Mouse (Mus musculus) intestine, embryonic 16.5 days (tissue): ENCODE measurements around the gene Lim2. TPM values are rescaled to one million over a fixed set of nuclear protein-coding genes. Genes with fewer than 3 reads are reported as not detected.

Source experiments
- ATAC-seq: fragments of 200-750 bp; cut with Nextera tagmentation; 2 replicates; pipeline ENCODE4 v1.8.0; 2017; ENCODE audit warnings: moderate TSS enrichment, moderate library complexity
- H3K27ac ChIP-seq: fragments of 300-500 bp; sonication (generic); 2 replicates; pipeline ENCODE4 v1.5.1; 2014; ENCODE audit warnings: mild to moderate bottlenecking, low read length
- H3K27me3 ChIP-seq: fragments of 300-500 bp; sonication (generic); replicated peaks from 2 replicates; pipeline ENCODE4 v1.6.1; 2014; ENCODE audit warnings: low read length, control low read depth, mixed read lengths; ENCODE audit not compliant: control insufficient read depth, insufficient read depth
- H3K36me3 ChIP-seq: fragments of 300-500 bp; sonication (generic); 2 replicates; pipeline ENCODE4 v1.6.1; 2014; ENCODE audit warnings: low read length, control low read depth; ENCODE audit not compliant: control insufficient read depth, insufficient read depth
- H3K4me1 ChIP-seq: fragments of 300-500 bp; sonication (generic); 2 replicates; pipeline ENCODE4 v1.6.1; 2014; ENCODE audit warnings: low read length, control low read depth, mixed read lengths; ENCODE audit not compliant: control insufficient read depth, insufficient read depth
- H3K4me2 ChIP-seq: fragments of 300-500 bp; sonication (generic); 2 replicates; pipeline ENCODE4 v1.6.1; 2014; ENCODE audit warnings: low read depth, low read length, control low read depth
- H3K4me3 ChIP-seq: fragments of 300-500 bp; sonication (generic); 2 replicates; pipeline ENCODE4 v1.5.1; 2014; ENCODE audit warnings: mild to moderate bottlenecking, low read length
- H3K9ac ChIP-seq: fragments of 300-500 bp; sonication (generic); 2 replicates; pipeline ENCODE4 v1.6.1; 2014; ENCODE audit warnings: low read depth, low read length
- H3K9me3 ChIP-seq: fragments of 300-500 bp; sonication (generic); 2 replicates; pipeline ENCODE4 v1.6.1; 2016; ENCODE audit warnings: low read length, control low read depth; ENCODE audit not compliant: control insufficient read depth
- WGBS: fragments of 180-500 bp; shearing (Covaris S2); extraction: QIAGEN DNeasy Blood & Tissue Kit; methylation state at CpG from one replicate; pipeline ENCODE4 v1.1.7; 2014; 5-methylcytosine and 5-hydroxymethylcytosine counted together
- microRNA-seq: library from miRNA; unstranded; fragments of <30 nt; microRNA quantifications from one replicate; pipeline ENCODE4, GENCODE M21; 2016
- polyA plus RNA-seq: library from polyadenylated mRNA; unstranded; fragments of >200 nt; fragmentation: Nextera tagmentation; extraction: Ambion mirVana; gene quantifications from 2 replicates; pipeline ENCODE4 v1.2.1, GENCODE M21; 2015

Gene Lim2
- polyA plus RNA-seq, 1 experiment from 2014 or later: 0.61 TPM

GRCm38 (mm10) chr7:43481191-43481590 is 53.7 kb downstream of the Lim2 start:
- ATAC-seq: no peak
- H3K4me2 ChIP-seq: no peak overlapping the region
- H3K27ac ChIP-seq: no peak overlapping the region
- no peak overlapping the region for H3K9ac ChIP-seq
- H3K4me1 ChIP-seq: no peaks in the 10 kb centered on the region
- 61% methylated on average over 3 of the region's 3 CpGs for WGBS
- no peaks in the 10 kb centered on the region for H3K36me3 ChIP-seq
- no peaks in the 10 kb centered on the region for H3K9me3 ChIP-seq
- H3K27me3 ChIP-seq: peaks cover 22% of the 10 kb centered on the region
- H3K4me3 ChIP-seq: no peak overlapping the region

- Histone ChIP-seq H3K27me3 (peaks cover 13% of the 10 kb centered on the region), H3K27ac (no peak overlapping the region), H3K36me3 (no peaks in the 10 kb centered on the region), H3K4me3 (no peak overlapping the region), H3K9ac (no peak overlapping the region), H3K4me2 (no peak overlapping the region), H3K4me1 (no peaks in the 10 kb centered on the region), H3K9me3 (no peaks in the 10 kb centered on the region)
- ATAC-seq: peak; percentile 36; the same call in 1 of the 2 replicates
- 58% methylated on average over 8 of the region's 8 CpGs for WGBS
Measured at GRCm38 (mm10) chr7:43482090-43482716, 54.7 kb downstream of the Lim2 start.

GRCm38 (mm10) chr7:43483236-43483635 is 55.8 kb downstream of the Lim2 start:
- H3K9ac ChIP-seq: no peak overlapping the region
- no peak overlapping the region for H3K4me3 ChIP-seq
- no peaks in the 10 kb centered on the region for H3K36me3 ChIP-seq
- H3K4me1 ChIP-seq: no peaks in the 10 kb centered on the region
- ATAC-seq: no peak
- no peaks in the 10 kb centered on the region for H3K9me3 ChIP-seq
- no peak overlapping the region for H3K27ac ChIP-seq
- 5% methylated on average over 10 of the region's 10 CpGs for WGBS
- H3K27me3 ChIP-seq: 0 out of 2 replicates have a peak, but pooled peaks cover 3% of the 10 kb centered on the region
- no peak overlapping the region for H3K4me2 ChIP-seq

Small RNA genes within 50 kb of the gene (microRNA-seq; reads per million reads assigned to microRNA genes)
- gene Mir7051: 0.91 reads per million

Other genes starting within 250 kb of the Lim2 start
- 8.2 and 8.7 TPM in 2 replicates for gene Zfp715, start 114.4 kb upstream of the Lim2 start, polyA plus RNA-seq
- gene Siglecf, start 76.3 kb upstream of the Lim2 start, polyA plus RNA-seq: 0.46 and 0.54 TPM in 2 replicates
- 0.27 and 0.39 TPM in 2 replicates for gene Siglecg, start 19.5 kb upstream of the Lim2 start, polyA plus RNA-seq
- 4.1 and 4.3 TPM in 2 replicates for gene Nkg7, start 9.4 kb downstream of the Lim2 start, polyA plus RNA-seq
- not detected in 2 replicates for gene Cldnd2, start 13.1 kb downstream of the Lim2 start, polyA plus RNA-seq
- 551 and 568 TPM in 2 replicates for gene Etfb, start 16.4 kb downstream of the Lim2 start, polyA plus RNA-seq
- gene Gm45233, start 16.5 kb downstream of the Lim2 start, polyA plus RNA-seq: 0.20 and 0.32 TPM in 2 replicates
- gene Vsig10l, start 35.5 kb downstream of the Lim2 start, polyA plus RNA-seq: 2.7 and 2.8 TPM in 2 replicates
- gene Iglon5, start 62.4 kb downstream of the Lim2 start, polyA plus RNA-seq: 0.33 and 0.38 TPM in 2 replicates
- not detected in 2 replicates for gene 4931406B18Rik, start 78.3 kb downstream of the Lim2 start, polyA plus RNA-seq
- gene Cd33, start 116.8 kb downstream of the Lim2 start, polyA plus RNA-seq: 2.3 TPM in 2 replicates
- gene Zfp658, start 134.6 kb downstream of the Lim2 start, polyA plus RNA-seq: 2.2 and 2.4 TPM in 2 replicates
- gene Zfp719, start 151.9 kb downstream of the Lim2 start, polyA plus RNA-seq: 7.5 and 8.3 TPM in 2 replicates
- not detected in 2 replicates for gene Zfp819, start 179.5 kb downstream of the Lim2 start, polyA plus RNA-seq
- 9.9 and 10.1 TPM in 2 replicates for gene Ceacam18, start 207.0 kb downstream of the Lim2 start, polyA plus RNA-seq
- 1.6 TPM in 2 replicates for gene Siglece, start 232.5 kb downstream of the Lim2 start, polyA plus RNA-seq
- 11.2 and 11.7 TPM in 2 replicates for gene Ctu1, start 244.3 kb downstream of the Lim2 start, polyA plus RNA-seq